Mouse (Mus musculus): ENCODE data around the gene Grin2d. TPM values are rescaled to one million over a fixed set of nuclear protein-coding genes. Genes with fewer than 3 reads are reported as not detected.
"Not testable (repeated sequence)": the region's sequence is repeated elsewhere in the genome, so short reads cannot be mapped to it uniquely, and the experiment has no call there.

Grin2d gene
- polyA plus RNA-seq, 1 experiment from 2014 or later, result 0.09 TPM

DNA sequence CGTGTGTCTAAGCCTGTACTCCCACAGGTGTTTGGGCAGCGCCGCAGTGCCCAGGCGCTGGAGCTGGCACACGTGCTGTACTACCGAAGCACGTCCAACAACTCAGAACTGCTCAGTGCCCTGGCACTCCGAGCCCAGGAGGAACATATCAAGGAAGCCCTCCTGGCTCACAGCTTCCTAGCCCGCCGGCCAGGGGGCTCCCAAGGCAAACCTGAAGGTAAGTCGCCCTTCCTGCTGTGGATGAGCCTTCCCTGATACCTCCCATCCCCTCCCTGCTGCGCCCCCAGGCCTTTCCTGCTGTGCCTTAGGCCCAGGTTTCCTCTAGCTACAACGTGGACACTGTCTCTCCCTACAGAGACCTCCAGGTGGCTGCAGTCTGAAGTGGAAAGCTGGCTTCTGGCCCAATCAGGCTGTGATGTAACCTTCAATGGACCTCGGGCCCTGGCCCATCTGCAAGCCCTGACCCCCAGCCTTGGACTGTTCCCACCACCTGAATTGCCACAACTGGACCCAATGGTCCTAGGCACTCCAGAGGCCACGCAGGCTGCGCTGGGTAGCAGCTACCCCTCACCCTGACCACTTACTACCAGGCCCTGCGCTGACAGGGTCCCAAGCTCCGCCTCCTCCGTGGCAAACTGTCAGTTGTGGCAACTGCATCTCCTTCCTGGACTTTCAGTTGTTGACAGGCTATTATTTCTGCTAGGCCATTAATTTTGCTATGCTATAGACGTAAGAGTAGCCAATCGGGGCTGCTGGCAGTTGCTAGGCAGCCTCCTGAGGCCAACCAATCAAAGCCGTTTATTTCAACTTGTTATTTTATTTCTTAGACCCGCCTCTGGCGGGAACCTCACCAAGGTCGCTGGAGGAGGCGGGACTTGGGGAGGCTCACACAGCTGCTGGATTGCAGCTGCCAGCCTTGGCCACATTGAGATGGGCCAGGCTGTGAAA, 38.2 kb upstream of the Grin2d start:
- H3K9me3 ChIP-seq, result no peaks in the 10 kb centered on the region
- peaks cover 17% of the 10 kb centered on the region for H3K27me3 ChIP-seq (ENCODE audit: poor library complexity, severe bottlenecking)
- peak; percentile 63 for DNase-seq (ENCODE audit: extremely low spot score, low spot score)
- peaks cover 13% of the 10 kb centered on the region for H3K36me3 ChIP-seq (replicated peaks)
- H3K27ac ChIP-seq, result peak overlapping the region; percentile 79
- H3K4me1 ChIP-seq, result peaks cover 36% of the 10 kb centered on the region
- WGBS, result 39% methylated on average over 26 of the region's 26 CpGs
- H3K4me3 ChIP-seq, result peak overlapping the region; percentile 43

DNA sequence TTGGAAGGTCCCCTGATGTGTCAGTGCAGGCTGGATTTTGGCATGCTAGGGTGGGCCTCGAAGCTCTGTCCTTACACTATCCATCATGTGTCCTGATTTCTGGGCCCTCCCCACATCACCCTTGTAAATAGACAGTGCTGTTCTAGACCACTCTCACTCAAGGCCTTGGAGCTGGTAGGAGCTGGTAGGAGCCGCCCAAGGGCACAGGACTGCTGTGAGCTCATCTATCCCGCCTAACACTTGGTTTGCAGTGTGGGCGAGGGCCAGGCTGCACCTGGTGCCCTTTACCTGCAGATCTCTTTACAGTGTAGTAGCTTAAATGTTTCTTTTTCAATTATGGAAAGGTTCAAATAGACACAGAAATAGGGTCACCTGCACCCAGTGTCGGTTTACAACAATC, 36.8 kb upstream of the Grin2d start:
- DNase-seq (ENCODE audit: extremely low spot score, low spot score), result no peak
- Histone ChIP-seq H3K4me1 (peaks cover 25% of the 10 kb centered on the region), H3K27me3 (ENCODE audit: poor library complexity, severe bottlenecking) (peaks cover 5% of the 10 kb centered on the region), H3K27ac (no peak overlapping the region), H3K36me3 (replicated peaks) (peaks cover 26% of the 10 kb centered on the region), H3K9me3 (peaks cover under 1% of the 10 kb centered on the region), H3K4me3 (no peak overlapping the region)
- WGBS, result 88% methylated on average over 5 of the region's 5 CpGs

GRCm38 (mm10) chr7:45914067-45914466, 35.9 kb upstream of the Grin2d start:
- WGBS, result 88% methylated on average over 6 of the region's 6 CpGs
- Histone ChIP-seq H3K27me3 (ENCODE audit: poor library complexity, severe bottlenecking) (no peaks in the 10 kb centered on the region), H3K9me3 (peaks cover 7% of the 10 kb centered on the region), H3K27ac (no peak overlapping the region), H3K4me1 (peaks cover 25% of the 10 kb centered on the region), H3K36me3 (replicated peaks) (peaks cover 35% of the 10 kb centered on the region), H3K4me3 (no peak overlapping the region)
- DNase-seq (ENCODE audit: extremely low spot score, low spot score), result no peak

DNA sequence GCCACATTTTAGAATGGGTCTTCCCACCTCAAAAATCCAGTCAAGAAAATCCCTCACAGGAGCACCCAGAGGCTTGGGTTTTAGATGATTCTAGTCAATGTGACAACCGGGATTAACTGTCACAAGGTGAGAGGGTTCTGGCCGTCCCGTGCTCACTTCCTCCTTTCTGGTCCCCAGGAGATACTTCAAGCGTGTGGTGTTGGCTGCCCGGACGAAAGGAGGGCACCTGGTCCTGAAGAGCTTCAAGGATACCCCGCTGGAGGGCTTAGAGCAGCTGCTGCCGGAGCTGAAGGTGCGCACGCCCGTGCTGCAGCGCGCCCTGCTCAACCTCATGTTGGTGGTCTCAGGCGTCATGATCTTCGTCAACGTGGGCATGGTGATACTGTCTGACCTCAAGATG, 31.0 kb upstream of the Grin2d start:
- WGBS, result 97% methylated on average over 16 of the region's 16 CpGs

DNA sequence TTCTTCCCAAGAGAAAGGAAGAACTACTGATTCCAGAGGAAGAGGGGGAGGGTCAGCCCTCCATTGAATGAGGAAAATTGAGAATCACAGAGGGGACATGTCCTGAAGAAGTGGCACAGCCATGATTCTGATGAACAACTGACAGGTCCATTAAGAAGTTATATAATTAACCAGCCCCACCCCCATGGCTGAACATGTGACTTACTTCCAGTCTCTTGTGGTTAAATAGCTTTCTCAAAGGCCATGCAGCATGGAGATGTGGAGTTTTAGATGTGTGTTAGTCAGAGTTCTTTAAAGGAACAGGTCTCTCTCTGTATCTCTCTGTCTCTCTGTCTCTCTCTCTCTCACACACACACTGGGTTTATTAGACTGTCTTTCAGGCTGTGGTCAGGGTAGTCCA, 30.2 kb upstream of the Grin2d start:
- Histone ChIP-seq H3K9me3 (peaks cover 11% of the 10 kb centered on the region), H3K27ac (no peak overlapping the region), H3K4me1 (no peaks in the 10 kb centered on the region), H3K27me3 (ENCODE audit: poor library complexity, severe bottlenecking) (no peaks in the 10 kb centered on the region), H3K4me3 (no peak overlapping the region), H3K36me3 (replicated peaks) (peaks cover 43% of the 10 kb centered on the region)
- DNase-seq (ENCODE audit: extremely low spot score, low spot score), result no peak

More for the DNA sequence above, 31.0 kb upstream of the Grin2d start:
- H3K4me1 ChIP-seq, result no peaks in the 10 kb centered on the region
- no peaks in the 10 kb centered on the region for H3K27me3 ChIP-seq (ENCODE audit: poor library complexity, severe bottlenecking)
- DNase-seq (ENCODE audit: extremely low spot score, low spot score), result no peak
- no peak overlapping the region for H3K4me3 ChIP-seq
- H3K27ac ChIP-seq, result no peak overlapping the region
- peaks cover 7% of the 10 kb centered on the region for H3K9me3 ChIP-seq
- peaks cover 49% of the 10 kb centered on the region for H3K36me3 ChIP-seq (replicated peaks)

DNA sequence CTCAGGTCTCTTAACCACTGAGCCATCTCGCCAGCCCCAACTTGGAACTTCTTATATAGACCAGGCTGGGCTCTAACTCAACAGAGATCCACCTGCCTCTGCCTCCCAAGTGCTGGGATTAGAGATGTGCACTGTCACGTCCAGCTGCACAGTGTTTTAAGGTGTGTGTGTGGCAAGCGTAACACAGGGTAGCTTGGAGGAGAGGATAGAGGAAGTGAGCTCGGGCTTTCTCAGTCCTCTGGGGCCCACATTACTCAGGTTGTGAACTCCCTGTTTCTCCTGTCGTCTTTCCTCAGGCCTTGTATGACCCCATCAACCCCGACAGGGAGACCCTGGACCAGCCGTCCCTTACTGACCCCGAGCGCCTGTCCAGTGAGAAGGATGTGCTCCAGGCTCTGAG, 28.4 kb upstream of the Grin2d start:
- DNase-seq (ENCODE audit: extremely low spot score, low spot score), result no peak
- peaks cover 11% of the 10 kb centered on the region for H3K9me3 ChIP-seq
- WGBS, result 93% methylated on average over 9 of the region's 9 CpGs
- no peak overlapping the region for H3K4me3 ChIP-seq
- no peaks in the 10 kb centered on the region for H3K27me3 ChIP-seq (ENCODE audit: poor library complexity, severe bottlenecking)
- H3K27ac ChIP-seq, result no peak overlapping the region
- no peaks in the 10 kb centered on the region for H3K4me1 ChIP-seq
- peaks cover 37% of the 10 kb centered on the region for H3K36me3 ChIP-seq (replicated peaks)

DNA sequence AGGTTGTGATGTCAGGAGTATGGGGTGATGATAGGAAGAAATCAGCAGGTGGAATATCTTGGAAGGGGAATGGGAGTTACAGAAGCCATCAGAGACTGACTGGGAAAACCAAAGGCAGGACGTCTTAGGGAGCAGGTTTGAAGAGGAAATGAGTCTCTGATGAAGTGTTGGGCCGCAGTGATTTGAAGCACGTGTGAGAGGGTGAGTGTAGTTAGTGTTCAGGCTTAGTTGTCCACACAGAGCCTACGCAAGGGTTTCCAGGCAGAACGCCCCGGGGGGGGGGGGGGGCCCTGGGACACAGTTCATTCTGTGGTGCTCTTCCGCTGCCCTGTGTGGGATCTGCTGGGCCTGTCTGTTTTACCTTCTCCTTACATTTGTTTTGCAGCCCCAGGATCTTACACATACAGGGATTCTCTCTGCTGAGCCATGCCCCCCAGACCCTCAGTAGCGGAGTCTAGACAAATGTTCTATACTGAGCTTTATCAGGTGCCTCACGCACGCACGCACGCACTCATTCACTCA, 24.4 kb upstream of the Grin2d start:
- Histone ChIP-seq H3K27ac (no peak overlapping the region), H3K4me1 (peaks cover 6% of the 10 kb centered on the region), H3K4me3 (no peak overlapping the region), H3K9me3 (0 out of 2 replicates have a peak, but pooled peaks cover 4% of the 10 kb centered on the region), H3K36me3 (replicated peaks) (peaks cover 5% of the 10 kb centered on the region), H3K27me3 (ENCODE audit: poor library complexity, severe bottlenecking) (no peaks in the 10 kb centered on the region)
- DNase-seq (ENCODE audit: extremely low spot score, low spot score), result no peak
- 77% methylated on average over 12 of the region's 12 CpGs for WGBS

- H3K9me3 ChIP-seq, result 0 out of 2 replicates have a peak, but pooled peaks cover 4% of the 10 kb centered on the region
- no peak overlapping the region for H3K4me3 ChIP-seq
- DNase-seq (ENCODE audit: extremely low spot score, low spot score), result no peak
- no peaks in the 10 kb centered on the region for H3K27me3 ChIP-seq (ENCODE audit: poor library complexity, severe bottlenecking)
- no peaks in the 10 kb centered on the region; the same call in 1 of the 2 replicates for H3K36me3 ChIP-seq (replicated peaks)
- WGBS, result 65% methylated on average over 5 of the region's 5 CpGs
- H3K4me1 ChIP-seq, result peaks cover 12% of the 10 kb centered on the region
- no peak overlapping the region for H3K27ac ChIP-seq
Measured at GRCm38 (mm10) chr7:45901562-45901961, 23.4 kb upstream of the Grin2d start.

- H3K9me3 ChIP-seq; H3K27ac ChIP-seq; DNase-seq (ENCODE audit: extremely low spot score, low spot score); H3K36me3 ChIP-seq (replicated peaks); H3K27me3 ChIP-seq (ENCODE audit: poor library complexity, severe bottlenecking): not testable (repeated sequence)
- peaks cover 17% of the 10 kb centered on the region for H3K4me1 ChIP-seq
- peak overlapping the region; percentile 62 for H3K4me3 ChIP-seq
- 62% methylated on average over 4 of the region's 4 CpGs for WGBS
Measured at GRCm38 (mm10) chr7:45898125-45898524, 19.9 kb upstream of the Grin2d start.

- no peaks in the 10 kb centered on the region for H3K9me3 ChIP-seq
- peaks cover 9% of the 10 kb centered on the region for H3K27me3 ChIP-seq (ENCODE audit: poor library complexity, severe bottlenecking)
- WGBS, result under 1% methylated on average over 19 of the region's 19 CpGs
- peak overlapping the region; percentile 62 for H3K4me3 ChIP-seq
- H3K4me1 ChIP-seq, result peaks cover 17% of the 10 kb centered on the region
- H3K27ac ChIP-seq, result peak overlapping the region; percentile 91
- peak; percentile 66 for DNase-seq (ENCODE audit: extremely low spot score, low spot score)
- H3K36me3 ChIP-seq (replicated peaks), result no peaks in the 10 kb centered on the region
Measured at GRCm38 (mm10) chr7:45897258-45897757, 19.1 kb upstream of the Grin2d start.

- Histone ChIP-seq H3K4me3 (peak within 1 kb of the TSS; percentile 62), H3K27me3 (ENCODE audit: poor library complexity, severe bottlenecking) (peaks cover 9% of the 10 kb centered on the region), H3K27ac (peak within 1 kb of the TSS; percentile 91), H3K9me3 (no peaks in the 10 kb centered on the region), H3K36me3 (replicated peaks) (no peaks in the 10 kb centered on the region), H3K4me1 (peaks cover 19% of the 10 kb centered on the region)
- under 1% methylated on average over 40 of the region's 40 CpGs for WGBS
- DNase-seq (ENCODE audit: extremely low spot score, low spot score), result peak; percentile 95
Measured at GRCm38 (mm10) chr7:45896517-45897257, 18.5 kb upstream of the Grin2d start, which contains the start of the genes Syngr4 and Tmem143. TSS of gene Syngr4 (minus strand) at chr7:45896714. TSS of gene Tmem143 (plus strand) at chr7:45896941.

GRCm38 (mm10) chr7:45895931-45896516, 17.8 kb upstream of the Grin2d start:
- DNase-seq (ENCODE audit: extremely low spot score, low spot score), result no peak
- no peaks in the 10 kb centered on the region for H3K36me3 ChIP-seq (replicated peaks)
- H3K27ac ChIP-seq, result peak overlapping the region; percentile 91
- H3K27me3 ChIP-seq (ENCODE audit: poor library complexity, severe bottlenecking), result peaks cover 9% of the 10 kb centered on the region
- H3K4me3 ChIP-seq, result peak overlapping the region; percentile 62
- WGBS, result 76% methylated on average over 6 of the region's 6 CpGs
- H3K4me1 ChIP-seq, result peaks cover 22% of the 10 kb centered on the region
- H3K9me3 ChIP-seq, result no peaks in the 10 kb centered on the region
